Mouse (Mus musculus) liver, adult 2 months (tissue): ENCODE data around the gene Dmwd. TPM values are rescaled to one million over a fixed set of nuclear protein-coding genes. Genes with fewer than 3 reads are reported as not detected.

Experiments used
- DNase-seq: peaks from one replicate; pipeline ENCODE4 v3.0.0-alpha.2; 2011; ENCODE audit warnings: low read depth, low spot score; ENCODE audit errors: extremely low read depth
- H3K27ac ChIP-seq: fragments of 200-500 bp; replicated peaks from 2 replicates; pipeline ENCODE4 v1.5.1; 2012; ENCODE audit warnings: low read depth, mild to moderate bottlenecking, control low read depth, inconsistent platforms, low read length; ENCODE audit not compliant: insufficient read depth
- H3K27me3 ChIP-seq: fragments of 200-500 bp; 2 replicates; pipeline ENCODE4 v1.6.1; 2012; ENCODE audit warnings: mild to moderate bottlenecking, moderate library complexity, low read length, inconsistent platforms; ENCODE audit not compliant: control insufficient read depth, insufficient read depth
- H3K36me3 ChIP-seq: fragments of 200-500 bp; 2 replicates; pipeline ENCODE4 v1.6.1; 2012; ENCODE audit warnings: low read length, inconsistent platforms; ENCODE audit not compliant: control insufficient read depth, insufficient read depth
- H3K4me1 ChIP-seq: fragments of 200-500 bp; 2 replicates; pipeline ENCODE4 v1.6.1; 2011; ENCODE audit warnings: low read length; ENCODE audit not compliant: control insufficient read depth, insufficient read depth
- H3K4me3 ChIP-seq: fragments of 200-500 bp; 2 replicates; pipeline ENCODE4 v1.5.1; 2011; ENCODE audit warnings: low read depth, mild to moderate bottlenecking, control low read depth, low read length, moderate library complexity; ENCODE audit not compliant: insufficient read depth
- H3K79me2 ChIP-seq: fragments of 200-500 bp; 2 replicates; pipeline ENCODE4 v1.6.1; 2012; ENCODE audit warnings: inconsistent platforms, mild to moderate bottlenecking, low read length, moderate library complexity; ENCODE audit not compliant: control insufficient read depth, insufficient read depth
- H3K9ac ChIP-seq: fragments of 200-500 bp; 2 replicates; pipeline ENCODE4 v1.6.1; 2012; ENCODE audit warnings: low read depth, mild to moderate bottlenecking, control low read depth, inconsistent platforms, low read length
- CTCF ChIP-seq: fragments of 200-500 bp; IDR thresholded peaks from 2 replicates; pipeline ENCODE4 v1.5.1; 2011; ENCODE audit warnings: low read depth, low read length, control low read depth
- POLR2A ChIP-seq: fragments of 200-500 bp; IDR thresholded peaks from 2 replicates; pipeline ENCODE4 v1.6.1; 2011; ENCODE audit warnings: low read length, control low read depth; ENCODE audit not compliant: insufficient read depth; ENCODE audit errors: extremely low read depth
- WGBS: fragments of 180-500 bp; shearing (Covaris S2); methylation state at CpG from one replicate; pipeline ENCODE4 v1.1.7; 2018; 5-methylcytosine and 5-hydroxymethylcytosine counted together
- polyA plus RNA-seq: library from polyadenylated mRNA; depleted of rRNA; stranded (reverse); fragments of >200 nt; gene quantifications from 2 replicates; pipeline ENCODE4 v1.2.3, GENCODE M21; 2012
- total RNA-seq: library from RNA; depleted of rRNA; stranded (reverse); fragments of >200 nt; gene quantifications from 2 replicates; pipeline ENCODE4 v1.2.3, GENCODE M21; 2014

Gene Dmwd
- total and polyA plus RNA-seq, 2 experiments = 4.5 to 35.7 TPM

GRCm38 (mm10) chr7:19053136-19053532 lies 22.9 kb upstream of the Dmwd start:
- no peaks in the 10 kb centered on the region for H3K4me1 ChIP-seq
- no peaks in the 10 kb centered on the region for H3K27me3 ChIP-seq
- no peak for DNase-seq
- no peaks in the 10 kb centered on the region for H3K79me2 ChIP-seq
- no peak overlapping the region for H3K27ac ChIP-seq
- H3K9ac ChIP-seq = no peak overlapping the region
- H3K36me3 ChIP-seq = peaks cover 10% of the 10 kb centered on the region; the same call in 1 of the 2 replicates
- WGBS = 90% methylated on average over 7 of the region's 7 CpGs
- H3K4me3 ChIP-seq = no peak overlapping the region
- TF ChIP-seq CTCF = no peak
- TF ChIP-seq POLR2A = no peak

GRCm38 (mm10) chr7:19054047-19054776 lies 21.8 kb upstream of the Dmwd start, which contains the start of gene Rsph6a:
Gene Rsph6a, plus strand, starts transcription at chr7:19054690.
- no peak within 1 kb of the TSS for H3K27ac ChIP-seq
- H3K27me3 ChIP-seq = no peaks in the 10 kb centered on the region
- no peak within 1 kb of the TSS for H3K4me3 ChIP-seq
- DNase-seq = no peak
- WGBS = 68% methylated on average over 31 of the region's 33 CpGs
- TF ChIP-seq CTCF (peak; percentile 48; the same call in 1 of the 2 replicates), POLR2A (no peak)
- H3K79me2 ChIP-seq = no peaks in the 10 kb centered on the region
- peaks cover 7% of the 10 kb centered on the region; the same call in 1 of the 2 replicates for H3K36me3 ChIP-seq
- no peak within 1 kb of the TSS for H3K9ac ChIP-seq
- H3K4me1 ChIP-seq = no peaks in the 10 kb centered on the region

- no peaks in the 10 kb centered on the region for H3K27me3 ChIP-seq
- H3K27ac ChIP-seq = no peak overlapping the region
- no peak overlapping the region for H3K4me3 ChIP-seq
- no peak for DNase-seq
- H3K9ac ChIP-seq = no peak overlapping the region
- H3K4me1 ChIP-seq = no peaks in the 10 kb centered on the region
- 82% methylated on average over 9 of the region's 9 CpGs for WGBS
- TF ChIP-seq POLR2A (no peak), CTCF (no peak)
- peaks cover 2% of the 10 kb centered on the region; the same call in 1 of the 2 replicates for H3K36me3 ChIP-seq
- H3K79me2 ChIP-seq = no peaks in the 10 kb centered on the region
These were observed 21.3 kb upstream of the Dmwd start for GRCm38 (mm10) chr7:19054777-19055076.

- no peak for DNase-seq
- Histone ChIP-seq H3K36me3 (peaks cover 2% of the 10 kb centered on the region; the same call in 1 of the 2 replicates), H3K9ac (no peak overlapping the region), H3K4me3 (no peak overlapping the region), H3K4me1 (no peaks in the 10 kb centered on the region), H3K79me2 (no peaks in the 10 kb centered on the region), H3K27ac (no peak overlapping the region), H3K27me3 (no peaks in the 10 kb centered on the region)
- TF ChIP-seq CTCF (no peak), POLR2A (no peak)
- WGBS = 87% methylated on average over 8 of the region's 8 CpGs
These were observed 20.9 kb upstream of the Dmwd start for GRCm38 (mm10) chr7:19055108-19055507.

- no peak for TF ChIP-seq POLR2A
- TF ChIP-seq CTCF = no peak
- Histone ChIP-seq H3K36me3 (no peaks in the 10 kb centered on the region), H3K4me3 (no peak overlapping the region), H3K4me1 (no peaks in the 10 kb centered on the region), H3K27me3 (no peaks in the 10 kb centered on the region), H3K27ac (no peak overlapping the region), H3K79me2 (no peaks in the 10 kb centered on the region), H3K9ac (no peak overlapping the region)
- DNase-seq = no peak
- 90% methylated on average over 10 of the region's 10 CpGs for WGBS
These were observed 18.6 kb upstream of the Dmwd start for GRCm38 (mm10) chr7:19057405-19057804.

- DNase-seq = no peak
- WGBS = 42% methylated on average over 13 of the region's 13 CpGs
- no peak overlapping the region for H3K4me3 ChIP-seq
- H3K27me3 ChIP-seq = peaks cover 14% of the 10 kb centered on the region
- TF ChIP-seq POLR2A = no peak
- no peak for TF ChIP-seq CTCF
- no peak overlapping the region for H3K27ac ChIP-seq
- no peaks in the 10 kb centered on the region for H3K4me1 ChIP-seq
- H3K79me2 ChIP-seq = no peaks in the 10 kb centered on the region
- no peaks in the 10 kb centered on the region for H3K36me3 ChIP-seq
- H3K9ac ChIP-seq = no peak overlapping the region
These were observed 10.1 kb upstream of the Dmwd start for GRCm38 (mm10) chr7:19065896-19066295.
